Mouse (Mus musculus): ENCODE data around the gene 1700001O22Rik. TPM values are rescaled to one million over a fixed set of nuclear protein-coding genes. Genes with fewer than 3 reads are reported as not detected.

The 1700001O22Rik gene
- polyA plus RNA-seq (2017; shearing (Covaris generic)) = under 1 TPM in 1 of 2 experiments, not detected in 1; 0.62 TPM

- no peak for ATAC-seq
These were observed at the start of gene 1700001O22Rik for GRCm38 (mm10) chr2:30803604-30804003. 1700001O22Rik (minus strand) TSS chr2:30803661.

- ATAC-seq = no peak
These were observed 49.4 kb upstream of the 1700001O22Rik start for GRCm38 (mm10) chr2:30852771-30853313.

- no peak for ATAC-seq
These were observed 47.1 kb upstream of the 1700001O22Rik start for GRCm38 (mm10) chr2:30850581-30850980.

- no peak for ATAC-seq
These were observed 44.7 kb upstream of the 1700001O22Rik start for GRCm38 (mm10) chr2:30848184-30848583.

GRCm38 (mm10) chr2:30846723-30847122 lies 43.3 kb upstream of the 1700001O22Rik start:
- ATAC-seq = no peak

- ATAC-seq = no peak
These were observed 42.8 kb upstream of the 1700001O22Rik start for GRCm38 (mm10) chr2:30846236-30846635.

GRCm38 (mm10) chr2:30845152-30846070 lies 42.0 kb upstream of the 1700001O22Rik start:
- no peak for ATAC-seq

GRCm38 (mm10) chr2:30842615-30843014 lies 39.2 kb upstream of the 1700001O22Rik start:
- no peak for ATAC-seq

GRCm38 (mm10) chr2:30836238-30836990 lies 33.0 kb upstream of the 1700001O22Rik start:
- no peak for ATAC-seq

GRCm38 (mm10) chr2:30834373-30835022 lies 31.0 kb upstream of the 1700001O22Rik start, which contains the start of gene Prrx2:
Prrx2 (plus strand) TSS chr2:30834972.
- ATAC-seq = no peak

- no peak for ATAC-seq
These were observed 30.2 kb upstream of the 1700001O22Rik start for GRCm38 (mm10) chr2:30833644-30834043.

GRCm38 (mm10) chr2:30830283-30830795 lies 26.9 kb upstream of the 1700001O22Rik start, which contains the start of gene Asb6:
Asb6 (minus strand) TSS chr2:30830333.
- ATAC-seq = no peak

- ATAC-seq = no peak
These were observed 25.9 kb upstream of the 1700001O22Rik start for GRCm38 (mm10) chr2:30829315-30829714.

- peak; percentile 93 for ATAC-seq
These were observed 24.5 kb upstream of the 1700001O22Rik start for GRCm38 (mm10) chr2:30827749-30828475.

GRCm38 (mm10) chr2:30826825-30827748 lies 23.6 kb upstream of the 1700001O22Rik start:
- peak; percentile 46 for ATAC-seq

- ATAC-seq = no peak
These were observed 20.1 kb upstream of the 1700001O22Rik start for GRCm38 (mm10) chr2:30823385-30824153.

- no peak for ATAC-seq
These were observed 19.0 kb upstream of the 1700001O22Rik start for GRCm38 (mm10) chr2:30822460-30822859.

- no peak for ATAC-seq
These were observed 17.6 kb upstream of the 1700001O22Rik start for GRCm38 (mm10) chr2:30821073-30821472.

- peak; percentile 63 for ATAC-seq
These were observed 16.4 kb upstream of the 1700001O22Rik start for GRCm38 (mm10) chr2:30819873-30820272.

Data from CD4-positive, CD25-positive, alpha-beta regulatory T cell, adult 4 months (primary cell).